Mouse (Mus musculus): ENCODE measurements around the gene Asb18.

Asb18 gene

DNA sequence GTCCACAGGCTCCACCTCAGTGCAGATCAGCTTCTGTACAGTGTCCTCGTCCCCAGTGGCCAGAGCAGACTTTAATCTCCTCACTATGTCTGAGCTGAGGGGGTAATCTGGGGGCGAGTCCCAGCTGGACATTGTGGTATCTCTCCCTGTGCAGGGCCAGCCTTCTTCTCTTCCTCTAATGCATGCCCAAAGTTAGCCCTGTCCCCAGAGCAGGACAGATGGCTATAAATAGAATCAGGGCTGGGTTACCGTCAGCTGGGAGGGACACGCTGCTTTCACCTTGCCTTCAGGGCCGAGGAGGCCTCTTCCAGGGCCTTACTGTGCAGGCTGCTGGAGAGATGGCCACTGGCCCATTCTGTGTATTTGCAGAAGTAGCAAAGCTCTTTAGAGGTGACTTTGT, at the start of gene Asb18:
Gene Asb18, minus strand, starts transcription at position 221 of the 400 bp plus-strand sequence.
- in situ Hi-C loops (cut with MboI, MseI) = no loop called here

DNA sequence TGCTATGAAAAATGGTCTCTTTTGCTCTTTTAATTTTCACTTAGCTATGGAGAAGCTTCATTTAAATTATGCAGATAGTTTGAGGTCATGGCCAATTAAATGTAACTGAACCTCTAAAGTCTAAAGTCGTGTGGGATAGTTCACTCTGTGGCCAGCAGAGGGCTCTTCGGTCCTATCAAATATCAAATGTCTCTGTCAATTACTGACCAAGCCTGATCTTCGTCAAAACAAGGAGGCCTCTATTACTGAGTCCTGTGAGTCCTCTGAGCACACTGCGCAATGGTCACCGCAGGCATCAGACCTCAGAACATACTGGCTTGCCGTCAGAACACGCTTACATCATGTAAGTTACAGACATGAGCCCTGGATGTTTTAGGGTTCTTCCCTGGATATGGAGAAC, 46.1 kb upstream of the Asb18 start:
- in situ Hi-C loops (cut with MboI, MseI) = loop anchor here (5.0 kb wide), 1 partner anchor 532 kb away; no protein-coding TSS in a partner anchor

DNA sequence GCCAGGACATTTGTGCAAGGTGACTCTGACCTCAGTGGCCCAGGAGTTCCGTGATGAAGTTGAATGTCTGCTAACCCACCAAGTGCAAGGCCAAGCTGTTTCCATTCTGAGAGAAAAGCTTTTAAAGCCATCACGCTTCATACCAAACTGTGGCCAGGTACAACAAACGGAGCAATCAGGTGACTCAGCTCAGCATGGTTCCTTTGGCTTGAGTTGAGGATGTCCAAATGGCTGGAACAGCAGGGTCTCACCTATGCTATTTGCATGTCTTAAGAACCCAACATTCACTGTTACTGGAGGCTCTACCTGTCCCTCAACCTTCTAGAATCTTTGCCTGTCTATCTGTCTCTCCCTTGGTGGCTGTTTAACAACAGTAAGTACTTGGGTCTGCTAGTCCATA, 45.6 kb upstream of the Asb18 start:
- in situ Hi-C loops (cut with MboI, MseI) = loop anchor here (5.0 kb wide), 1 partner anchor 532 kb away; no protein-coding TSS in a partner anchor

DNA sequence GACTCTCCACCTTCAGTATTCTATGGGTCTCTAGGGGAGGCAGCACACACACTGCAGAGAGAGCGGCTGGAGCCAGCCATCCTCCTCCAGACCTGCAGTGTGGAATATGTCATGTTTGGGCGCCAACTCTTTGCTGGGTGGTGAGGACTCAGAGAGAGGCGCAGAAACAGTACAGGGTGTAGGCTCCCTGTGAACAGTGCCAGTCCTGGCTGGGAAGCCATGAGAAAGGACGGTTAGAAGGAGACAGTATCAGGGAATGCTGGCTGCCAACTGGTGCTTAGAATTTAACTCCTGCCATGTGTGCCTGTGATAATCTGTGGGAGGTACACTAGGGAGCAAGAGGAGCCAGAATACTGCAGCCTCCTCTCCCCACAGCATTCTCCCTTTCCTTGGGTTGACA, 40.5 kb upstream of the Asb18 start:
- in situ Hi-C loops (cut with MboI, MseI) = loop anchor here in 1 of 2 experiments (10.0 kb wide), 1 partner anchor 520 kb away; no protein-coding TSS in a partner anchor

DNA sequence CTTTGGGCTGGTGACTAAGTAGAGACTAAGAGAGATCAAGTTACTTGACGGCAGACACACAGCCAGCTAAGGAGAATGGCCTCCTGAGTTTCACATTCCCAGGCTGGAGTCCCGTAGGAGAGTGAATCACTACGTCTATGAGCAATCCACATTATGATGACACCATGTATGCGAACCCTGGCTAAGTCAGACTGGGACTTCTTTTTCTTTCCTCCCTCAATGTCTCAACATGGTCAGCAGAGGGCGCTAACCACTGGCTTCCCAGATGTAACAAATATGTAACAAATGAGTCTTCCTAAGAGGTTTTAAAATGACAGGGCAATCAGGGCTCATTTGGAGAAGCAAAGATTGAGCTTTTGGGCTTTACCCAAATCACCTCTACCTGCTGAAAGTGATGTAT, 36.9 kb upstream of the Asb18 start:
- in situ Hi-C loops (cut with MboI, MseI) = loop anchor here in 1 of 2 experiments (10.0 kb wide), 1 partner anchor 523 kb away; no protein-coding TSS in a partner anchor

DNA sequence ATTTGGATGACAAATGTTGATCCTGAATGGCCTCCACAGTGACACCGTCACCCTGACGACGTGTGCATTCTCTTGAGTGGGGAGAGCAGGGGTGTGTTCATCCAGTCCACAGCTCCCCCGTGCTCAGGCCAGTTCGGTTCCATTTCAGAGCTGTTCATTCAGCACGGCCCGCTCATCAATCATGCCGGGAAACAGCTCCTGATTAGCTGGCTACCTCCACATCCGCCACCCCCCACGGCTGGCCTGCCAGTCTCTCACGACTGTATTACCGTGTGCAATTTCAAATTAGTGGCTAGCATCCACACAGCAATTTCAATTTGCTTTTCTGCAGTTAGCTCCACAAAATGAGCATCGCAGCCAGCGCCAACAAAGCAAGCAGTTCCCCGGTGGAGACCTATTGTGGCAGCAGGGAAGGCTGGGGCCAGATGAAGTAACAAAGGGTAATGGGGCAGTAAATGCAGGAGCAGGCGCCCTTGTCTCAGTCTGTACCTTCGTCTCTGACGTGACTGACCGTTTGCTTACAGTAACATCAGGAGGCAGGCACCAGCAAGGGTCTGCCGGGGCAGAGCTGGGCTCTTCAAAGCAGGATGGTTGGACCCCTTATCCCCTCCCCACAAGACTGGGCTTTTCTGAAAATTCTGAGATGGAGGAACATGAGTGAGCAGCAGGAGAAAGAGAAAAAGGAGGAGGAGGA, 35.7 kb upstream of the Asb18 start:
- in situ Hi-C loops (cut with MboI, MseI) = loop anchor here in 1 of 2 experiments (10.0 kb wide), 1 partner anchor 525 kb away; no protein-coding TSS in a partner anchor

DNA sequence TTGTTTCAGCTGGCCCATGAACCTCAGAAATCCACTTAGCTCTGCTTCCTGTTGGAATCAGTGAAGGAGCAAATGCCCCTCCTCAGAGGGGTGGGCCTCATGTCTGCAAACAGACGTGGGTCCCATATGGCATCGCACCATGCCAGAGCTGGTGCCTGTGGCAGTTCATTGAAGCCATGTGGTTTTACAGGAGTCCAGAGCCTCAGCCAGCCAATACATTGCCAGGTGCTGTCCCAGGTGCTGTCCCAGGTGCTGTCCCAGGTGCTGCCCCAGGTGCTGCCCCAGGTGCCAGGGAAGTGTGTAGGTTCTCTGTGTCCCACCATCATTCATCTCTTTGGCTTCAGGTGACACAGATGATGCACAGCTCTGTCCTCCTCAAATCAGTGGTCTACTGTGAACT, 13.8 kb upstream of the Asb18 start:
- in situ Hi-C loops (cut with MboI, MseI) = no loop called here

DNA sequence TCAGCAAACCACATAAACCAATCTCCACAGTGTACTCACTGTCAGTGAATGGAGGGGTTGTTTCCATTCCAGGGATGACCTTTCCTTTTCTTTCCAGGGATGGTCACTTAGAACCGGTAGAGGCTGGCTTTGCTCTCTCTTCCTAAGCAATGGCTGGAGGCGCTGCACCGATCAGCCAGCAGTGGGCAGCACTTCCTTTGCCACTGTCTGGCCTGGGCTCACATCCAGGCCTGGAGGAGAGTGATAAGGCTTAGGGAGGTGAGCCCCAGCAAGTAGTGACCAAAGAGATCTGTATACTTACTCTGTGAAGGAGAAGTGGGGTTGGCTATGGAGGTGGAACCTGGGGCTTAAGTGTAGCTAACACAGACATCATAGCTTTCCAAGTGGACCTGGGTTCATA, 12.5 kb upstream of the Asb18 start:
- in situ Hi-C loops (cut with MboI, MseI) = no loop called here

DNA sequence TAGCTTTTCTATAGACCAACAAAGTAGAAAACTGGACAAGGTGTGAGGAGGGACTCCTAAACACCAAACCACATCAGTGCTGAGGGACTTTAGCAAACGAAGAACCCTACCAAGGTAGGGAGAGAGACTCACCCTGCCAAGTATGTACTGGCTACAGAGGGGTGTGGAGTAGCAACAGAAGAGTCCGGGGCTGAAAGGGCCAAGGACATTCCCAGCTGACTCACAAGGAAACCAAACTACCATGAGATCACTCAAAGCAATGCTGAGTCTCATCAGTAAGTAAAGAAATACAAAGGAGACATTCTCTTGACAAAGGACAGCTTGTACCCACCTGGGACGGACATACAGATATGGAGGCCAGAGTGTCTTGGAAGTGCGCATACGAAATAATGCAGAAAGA, 5.9 kb upstream of the Asb18 start:
- in situ Hi-C loops (cut with MboI, MseI) = no loop called here

DNA sequence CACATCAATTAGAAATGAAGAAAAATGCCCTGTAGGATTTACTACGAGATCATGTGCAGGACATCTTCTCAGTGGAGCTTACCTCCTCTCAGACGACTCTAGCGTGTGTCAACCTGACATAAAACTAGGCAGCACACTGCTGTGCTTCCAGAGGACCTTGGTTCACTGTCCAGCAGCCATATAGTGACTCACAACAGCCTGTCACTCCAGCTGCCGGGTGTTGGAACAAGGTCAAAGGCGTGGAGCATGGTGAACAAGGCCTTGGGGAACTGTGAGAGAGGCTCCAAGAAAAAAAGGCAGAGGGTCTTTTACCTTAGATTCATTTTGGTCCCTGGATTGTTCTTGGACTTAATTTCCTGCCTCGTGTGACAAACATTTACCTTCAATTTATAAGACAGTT, 3.6 kb upstream of the Asb18 start:
- in situ Hi-C loops (cut with MboI, MseI) = no loop called here

DNA sequence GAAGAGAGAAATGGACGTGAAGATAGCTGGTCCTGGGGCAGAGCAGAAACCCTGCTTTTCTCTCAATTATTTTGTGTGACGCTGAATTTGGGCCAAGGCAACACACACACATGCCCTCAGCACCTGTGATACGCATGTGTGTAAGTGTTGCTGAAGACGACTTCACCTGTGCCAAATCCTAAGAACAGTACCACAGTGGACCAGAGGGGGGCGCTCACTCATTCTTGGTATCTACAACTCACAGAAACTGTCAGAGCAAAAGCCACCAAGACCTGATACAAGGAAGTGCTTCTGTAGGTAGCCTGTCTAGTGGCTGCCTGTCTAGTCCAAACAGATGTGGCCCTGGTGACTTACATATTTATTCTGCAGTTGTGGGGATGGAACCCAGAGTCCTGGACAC, 1.2 kb downstream of the Asb18 start:
- in situ Hi-C loops (cut with MboI, MseI) = no loop called here

DNA sequence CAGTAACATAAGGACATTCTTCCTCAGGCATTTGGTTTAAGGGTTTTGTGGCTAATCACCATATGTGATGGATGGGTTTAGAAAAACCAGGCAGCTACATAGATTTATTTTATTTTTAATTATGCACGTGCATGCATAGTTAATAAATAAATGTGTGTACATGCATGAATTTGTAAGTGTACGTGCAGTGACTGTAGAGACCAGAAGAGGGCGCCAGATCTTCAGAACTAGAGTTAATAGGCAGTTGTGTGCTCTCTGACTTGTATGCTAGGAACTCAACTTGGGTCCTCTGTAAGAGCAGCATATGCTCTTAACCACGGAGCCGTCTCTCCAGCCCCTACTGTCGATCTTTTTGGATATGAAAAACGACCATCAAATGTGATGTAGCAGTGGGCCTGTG, 1.6 kb downstream of the Asb18 start:
- in situ Hi-C loops (cut with MboI, MseI) = no loop called here

DNA sequence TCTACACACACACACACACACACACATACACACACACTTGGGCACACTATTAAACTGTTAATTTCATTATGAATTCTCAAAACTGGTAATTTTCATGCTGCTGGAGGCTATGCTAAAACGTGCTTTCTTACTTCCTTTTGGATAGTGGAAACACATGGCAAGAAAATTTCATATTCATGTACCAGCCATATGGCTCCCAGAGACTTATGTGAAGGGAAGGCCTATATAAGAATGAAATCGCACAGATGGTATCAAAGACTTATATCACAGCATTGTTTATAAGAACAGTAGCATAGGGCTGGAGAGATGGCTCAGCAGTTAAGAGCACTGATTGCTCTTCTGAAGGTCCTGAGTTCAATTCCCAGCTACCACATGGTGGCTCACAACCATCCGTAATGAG, 2.3 kb downstream of the Asb18 start:
- in situ Hi-C loops (cut with MboI, MseI) = no loop called here

DNA sequence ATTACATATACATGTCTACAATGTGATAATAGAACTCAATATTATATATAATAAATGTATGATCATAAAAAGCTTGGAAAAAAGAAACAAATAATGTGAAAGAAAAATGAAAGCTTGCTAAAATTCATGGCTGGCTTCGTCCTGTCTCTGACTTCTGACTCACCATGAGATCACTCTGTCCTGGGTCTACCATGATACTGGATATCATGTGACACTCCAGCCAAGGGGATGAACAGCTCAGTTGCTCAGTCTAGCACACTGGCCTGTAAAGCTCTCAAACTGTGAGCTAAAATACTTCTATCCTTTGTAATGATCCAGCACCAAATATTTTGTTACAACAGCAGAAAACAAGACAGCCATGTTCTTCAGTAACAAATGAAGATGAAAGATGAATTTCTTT, 4.4 kb downstream of the Asb18 start:
- in situ Hi-C loops (cut with MboI, MseI) = no loop called here

DNA sequence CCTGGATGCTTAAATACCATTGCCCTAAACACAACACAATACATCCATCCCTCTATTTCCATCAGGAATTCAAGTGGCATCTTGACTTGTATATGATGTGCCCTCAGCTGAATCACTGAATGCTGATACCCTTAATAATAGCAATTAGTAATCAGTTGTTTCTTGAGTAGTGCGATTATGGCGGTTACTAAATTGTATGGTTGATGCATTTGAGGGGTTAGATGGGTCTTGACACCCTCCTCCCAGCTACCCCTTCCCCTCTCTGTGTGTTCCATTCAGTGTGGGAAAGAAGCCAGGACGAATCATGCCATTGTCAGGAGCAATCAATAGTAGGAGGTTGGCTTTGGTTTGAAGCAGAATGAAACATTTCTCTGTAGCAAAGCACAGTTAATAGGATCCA, 5.3 kb downstream of the Asb18 start:
- in situ Hi-C loops (cut with MboI, MseI) = no loop called here

DNA sequence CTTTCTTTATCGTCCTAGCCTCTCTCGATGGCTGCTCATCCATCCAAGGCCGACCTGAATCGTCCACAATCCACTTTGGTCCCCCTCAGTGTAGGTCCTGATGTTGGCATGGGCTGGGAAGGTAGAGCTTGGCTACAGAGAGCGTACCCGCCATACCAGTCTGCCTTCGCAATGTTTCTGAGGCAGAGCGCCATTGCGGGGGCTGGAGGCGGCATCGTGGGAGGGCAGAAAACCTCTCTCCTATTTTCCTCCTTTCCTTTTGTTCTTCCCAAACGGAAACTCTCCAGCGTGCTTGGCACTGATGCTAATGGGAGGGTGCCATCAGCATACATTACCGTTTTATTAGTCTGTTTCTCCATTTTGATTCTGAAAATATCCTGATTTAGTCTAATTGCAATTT, 7.8 kb downstream of the Asb18 start:
- in situ Hi-C loops (cut with MboI, MseI) = no loop called here

DNA sequence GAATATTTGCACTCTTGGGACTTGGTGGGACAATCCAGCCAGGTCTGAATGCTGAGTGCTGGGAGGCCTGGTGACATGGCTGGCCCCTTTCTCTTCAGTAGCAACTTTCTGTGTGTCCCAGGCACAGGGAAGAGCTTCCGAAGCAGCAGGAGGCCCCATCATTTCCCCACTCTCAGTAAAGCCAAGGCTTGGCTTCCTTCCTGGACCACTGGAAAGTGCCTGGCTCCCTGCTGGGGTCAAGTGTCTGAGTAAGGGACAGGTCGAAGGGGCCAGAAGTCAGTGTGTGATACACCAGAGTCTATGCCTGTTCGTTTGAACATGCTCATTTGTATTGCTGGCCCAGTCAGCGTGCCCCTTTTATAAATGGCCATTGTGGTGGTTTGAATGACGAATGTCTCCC, 13.5 kb downstream of the Asb18 start:
- in situ Hi-C loops (cut with MboI, MseI) = no loop called here

DNA sequence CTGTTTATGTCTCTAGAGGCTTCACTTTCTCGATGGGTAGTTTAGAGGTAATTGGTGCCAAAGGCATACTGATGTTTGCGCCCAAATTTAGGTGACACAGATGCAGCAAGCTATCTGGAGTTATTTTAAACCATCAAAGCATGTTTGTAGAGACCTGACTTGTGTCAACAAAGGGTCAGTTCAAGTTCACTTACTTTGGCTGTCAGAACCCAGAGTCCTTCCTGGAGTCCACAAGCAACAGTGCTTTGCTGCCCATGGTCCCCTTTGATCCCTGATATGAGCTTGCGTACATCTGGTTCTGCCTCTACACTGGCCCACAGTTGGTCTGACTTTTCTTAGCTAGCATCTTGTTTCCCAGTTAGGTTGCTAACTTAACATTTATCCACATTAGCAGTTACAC, 14.6 kb downstream of the Asb18 start:
- in situ Hi-C loops (cut with MboI, MseI) = no loop called here

DNA sequence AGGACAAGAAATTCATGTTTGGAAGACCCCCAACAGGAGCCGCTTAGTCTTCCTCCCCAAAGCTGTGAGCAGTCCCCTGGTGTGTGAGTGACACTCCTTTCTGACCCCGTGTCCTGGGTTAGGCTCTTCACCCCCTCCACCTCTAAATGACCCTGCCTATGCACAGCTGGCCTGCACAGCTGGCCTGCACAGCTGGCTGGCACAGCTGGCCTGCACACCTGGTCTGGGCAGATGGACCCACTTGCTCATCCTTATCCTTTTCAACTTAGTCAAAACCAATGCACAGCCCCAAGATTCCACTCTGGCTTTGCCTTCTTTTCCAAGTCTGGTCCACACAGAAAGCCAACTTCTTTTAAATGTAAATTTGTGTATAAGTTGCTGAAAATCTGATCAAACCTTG, 15.8 kb downstream of the Asb18 start:
- in situ Hi-C loops (cut with MboI, MseI) = no loop called here

DNA sequence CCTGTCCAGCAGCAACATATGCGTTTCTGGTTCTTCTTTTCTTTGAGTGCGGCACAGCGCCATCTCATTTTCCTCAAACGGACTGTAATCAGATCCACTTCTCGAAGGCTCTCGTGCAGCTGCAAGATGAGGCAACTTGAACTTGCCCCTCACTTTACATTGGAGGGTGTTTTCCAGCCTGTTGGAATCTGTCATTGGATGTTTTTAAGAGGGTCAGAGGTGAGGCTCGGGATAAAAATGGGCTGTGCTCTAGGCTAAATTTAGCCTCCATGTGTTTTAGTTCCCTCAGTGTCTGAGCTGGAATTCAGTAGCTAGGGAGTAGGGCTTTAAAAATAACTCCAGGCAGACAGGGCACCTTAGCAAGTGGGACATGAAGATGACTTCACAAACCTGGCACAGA, 16.4 kb downstream of the Asb18 start:
- in situ Hi-C loops (cut with MboI, MseI) = no loop called here

DNA sequence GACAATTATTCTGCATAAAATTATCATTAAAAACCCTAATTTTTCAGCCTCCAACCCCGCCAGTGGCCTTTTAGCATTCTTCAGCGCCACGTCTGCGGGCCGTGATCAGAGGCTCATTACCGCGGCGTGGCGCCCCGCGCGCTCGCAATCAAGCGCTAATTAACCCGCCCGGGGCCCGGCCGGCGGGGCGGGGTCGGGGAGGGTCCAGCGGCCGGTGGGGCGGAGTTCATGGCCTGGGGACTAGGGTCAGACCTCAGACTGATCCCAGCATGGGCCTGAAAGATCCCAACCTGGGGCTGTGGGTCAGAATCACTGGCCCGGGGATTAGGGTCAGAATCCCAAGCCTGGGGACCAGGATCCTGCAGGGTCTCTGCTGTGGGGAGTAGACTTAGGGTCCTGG, 22.2 kb downstream of the Asb18 start:
- in situ Hi-C loops (cut with MboI, MseI) = no loop called here

DNA sequence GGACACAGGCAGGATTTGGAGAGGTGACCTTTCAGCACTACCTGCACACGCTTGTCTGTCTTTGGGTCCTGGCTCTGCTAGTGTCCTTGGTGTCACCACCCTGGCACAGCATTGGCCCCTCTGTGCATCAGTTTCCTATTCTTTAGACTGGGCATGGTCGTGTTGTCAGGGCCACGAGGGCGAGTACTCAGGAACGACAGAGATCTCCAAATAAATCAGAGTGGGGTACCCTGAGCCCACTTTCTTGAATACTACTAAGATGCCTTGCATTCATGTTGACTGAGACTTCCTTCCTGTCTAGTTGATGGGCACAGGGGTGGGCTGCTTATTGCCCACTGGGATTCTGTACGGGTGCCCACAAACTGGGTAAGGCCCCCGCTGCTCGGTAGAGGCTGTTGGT, 37.2 kb downstream of the Asb18 start:
- in situ Hi-C loops (cut with MboI, MseI) = no loop called here

DNA sequence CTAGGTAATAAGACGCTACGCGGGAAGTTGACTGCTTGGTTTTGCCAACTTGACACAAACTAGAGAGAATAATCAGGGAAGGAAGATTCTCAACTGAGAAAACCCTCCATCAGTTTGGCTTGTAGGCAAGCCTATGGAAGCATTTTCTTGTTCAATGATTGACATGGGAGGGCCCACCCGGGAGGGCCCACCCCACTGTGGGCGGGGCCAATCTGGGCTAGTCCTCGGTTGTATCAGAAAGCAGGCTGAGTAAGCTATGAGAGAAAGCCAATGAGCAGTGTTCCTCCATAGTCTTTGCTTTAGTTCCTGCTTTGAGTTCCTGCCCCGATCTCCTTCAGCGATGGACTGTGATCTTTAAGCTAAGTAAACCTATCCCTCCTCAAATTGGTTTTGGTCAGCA, 38.1 kb downstream of the Asb18 start:
- in situ Hi-C loops (cut with MboI, MseI) = no loop called here

DNA sequence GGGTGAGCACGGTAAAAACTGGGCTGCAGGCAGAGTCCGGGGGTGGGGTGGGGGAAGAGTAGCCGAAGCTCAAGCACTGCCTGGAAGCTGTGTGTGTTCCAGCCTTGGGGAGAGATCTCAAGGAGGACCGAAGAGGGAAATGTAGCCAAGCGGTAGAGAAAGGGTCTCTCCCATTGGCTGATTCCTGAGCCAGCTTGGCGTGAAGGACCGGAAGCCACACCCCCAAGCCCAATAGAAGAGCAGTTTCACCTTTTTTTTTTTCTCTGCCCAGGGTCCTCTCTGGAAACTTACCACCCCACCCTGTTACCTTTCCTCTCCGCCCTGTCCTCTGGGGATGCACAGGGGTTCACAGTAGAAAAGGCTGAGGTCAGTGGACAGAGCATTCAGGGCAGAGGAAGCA, 39.9 kb downstream of the Asb18 start:
- in situ Hi-C loops (cut with MboI, MseI) = no loop called here
